Mouse (Mus musculus): ENCODE measurements at regions not wholly inside any gene's neighbourhood (a gene's known extent, or its start where the extent isn't known, plus 50 kb on each side); places are given as distances from the start of the nearest gene placed in this dataset.

DNA sequence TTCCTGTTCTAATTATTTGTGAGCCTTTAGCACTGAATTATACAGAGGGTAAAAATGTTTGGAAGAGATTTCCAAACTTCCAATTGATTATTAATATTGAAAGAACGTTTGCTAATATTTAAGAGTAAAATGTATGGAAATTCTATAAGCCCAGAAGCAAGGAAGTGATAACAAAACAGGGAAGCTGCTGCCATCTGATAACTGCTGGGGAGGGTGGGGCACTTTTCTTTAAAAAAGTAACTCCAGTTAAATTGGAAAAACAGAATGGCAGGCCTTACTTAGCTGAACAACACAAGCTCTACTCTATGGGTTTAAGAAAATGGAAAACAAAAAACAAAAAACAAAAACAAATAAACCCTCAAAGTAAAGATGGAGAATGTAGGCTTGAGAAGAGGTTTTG is 1327.7 kb downstream of the Hace1 start:
- POLR2A ChIA-PET: interaction anchor here in 1 of 4 experiments (0.7 kb wide), 1 partner anchor 11 kb away, joined by 3 read pairs; no protein-coding TSS in a partner anchor
- CTCF ChIA-PET: no interaction called here

DNA sequence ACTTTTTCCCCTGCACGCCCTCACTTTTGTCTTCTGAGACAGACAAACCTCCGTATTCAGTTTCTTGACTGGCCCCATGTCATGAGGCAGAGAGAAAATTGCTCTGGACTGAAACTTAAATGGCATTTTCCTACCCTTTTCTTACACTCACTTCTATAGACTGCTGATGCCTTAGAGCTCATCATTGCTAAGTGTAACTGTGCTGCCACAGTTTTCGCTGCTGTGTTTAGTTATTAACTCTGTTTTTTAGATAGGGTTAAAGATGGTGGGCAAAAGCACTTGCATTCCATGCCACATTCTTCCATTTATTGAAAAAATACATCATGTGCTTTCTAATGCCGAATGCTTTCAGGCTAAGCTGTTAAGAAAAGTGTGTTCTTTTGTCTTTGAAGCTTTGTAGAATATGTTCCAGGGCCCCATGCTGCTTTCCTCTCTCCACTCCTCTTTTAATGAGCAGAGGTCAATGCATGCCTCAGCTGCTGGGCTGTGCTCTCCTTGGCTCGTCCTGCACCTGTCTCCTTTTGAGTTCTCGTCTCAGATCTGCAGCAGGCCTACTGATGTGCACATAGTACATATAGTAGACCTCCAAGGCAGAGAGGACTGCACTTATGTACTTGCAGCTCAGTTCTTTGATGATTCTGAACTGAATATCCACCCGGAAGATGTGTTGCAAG is 1345.0 kb downstream of the Hace1 start:
- CTCF ChIA-PET: interaction anchor here in 1 of 4 experiments (0.7 kb wide), 1 partner anchor 225 kb away, joined by 4 read pairs; no protein-coding TSS in a partner anchor
- POLR2A ChIA-PET: interaction anchor here in 2 of 4 experiments (0.6 to 0.8 kb wide), 3 partner anchors 121 to 1139 kb away, joined by 3 to 8 read pairs (median 3); no protein-coding TSS in a partner anchor

DNA sequence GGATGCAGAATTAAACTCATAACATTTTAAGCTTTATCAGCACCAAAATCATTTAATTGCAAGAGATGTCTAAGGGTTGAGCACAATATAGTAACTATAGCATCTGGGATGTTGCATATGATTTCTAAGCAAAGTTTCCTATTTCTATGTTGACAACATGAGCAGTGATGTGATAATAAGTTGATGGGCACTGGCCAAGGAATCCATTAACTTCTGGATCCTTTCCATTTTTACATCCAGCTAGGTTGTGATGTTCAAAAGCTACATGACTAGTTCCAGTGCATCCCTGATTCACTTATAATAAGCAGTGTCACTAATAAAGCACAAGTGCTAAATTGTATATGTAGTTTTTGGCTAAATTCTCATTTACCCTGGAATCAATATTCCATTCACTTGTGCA is 1356.7 kb downstream of the Hace1 start:
- ChIA-PET CTCF (no interaction called here), POLR2A (interaction anchor here in 1 of 4 experiments (0.5 kb wide), 1 partner anchor 235 kb away, joined by 3 read pairs; no protein-coding TSS in a partner anchor)

DNA sequence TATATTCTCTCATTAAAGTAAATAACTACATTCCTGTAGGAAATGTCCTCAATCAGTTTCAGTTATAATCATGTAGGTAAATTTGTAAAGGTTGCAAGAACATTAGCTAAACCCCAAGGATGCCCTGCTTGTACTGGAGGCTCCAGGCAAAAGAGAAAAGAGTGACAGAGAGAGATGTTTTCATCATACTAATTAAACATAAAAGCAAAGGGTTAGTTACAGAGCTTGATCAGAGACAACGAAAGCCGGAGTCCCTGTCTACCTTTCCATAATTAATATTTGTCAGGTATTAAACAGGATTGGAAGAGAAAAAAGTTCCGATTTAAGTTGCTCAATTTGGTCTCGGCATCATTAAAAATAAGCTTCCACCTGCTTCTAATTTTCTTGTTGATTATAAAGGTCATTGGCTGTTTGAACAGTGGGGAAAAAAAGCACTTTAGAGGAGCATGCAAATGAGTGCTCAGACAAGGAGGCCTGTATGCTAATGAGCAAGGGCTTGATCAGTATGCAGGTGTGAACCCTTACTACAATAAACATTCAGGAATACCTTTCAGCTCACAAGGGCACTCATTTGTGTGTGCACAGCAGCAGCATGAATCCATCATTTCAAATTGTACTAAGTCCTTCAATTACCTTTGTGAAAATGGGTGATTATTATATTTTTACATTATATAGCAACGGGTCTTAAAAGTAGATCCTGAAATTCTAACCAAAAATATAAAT is 1358.8 kb downstream of the Hace1 start:
- POLR2A ChIA-PET: no interaction called here
- CTCF ChIA-PET: no interaction called here

DNA sequence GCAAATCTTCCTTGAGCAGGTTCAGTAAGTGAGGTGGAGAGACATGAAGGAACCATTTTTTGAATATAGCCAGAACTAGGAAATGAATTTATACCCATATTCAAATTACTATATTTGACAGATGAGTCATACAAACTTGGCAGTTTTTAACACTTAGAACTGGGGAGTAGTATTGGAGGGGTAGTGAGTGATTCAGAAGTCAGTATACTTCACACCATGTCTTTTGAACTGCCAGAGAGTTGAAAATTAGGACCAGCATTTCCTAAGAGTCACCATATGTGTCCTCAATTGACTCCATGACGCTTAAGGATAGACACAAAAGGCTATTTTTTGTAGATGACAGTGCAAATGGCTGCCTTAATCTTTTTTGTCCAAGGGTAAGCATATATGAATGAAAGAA is 1361.7 kb downstream of the Hace1 start:
- POLR2A ChIA-PET: no interaction called here
- CTCF ChIA-PET: no interaction called here

DNA sequence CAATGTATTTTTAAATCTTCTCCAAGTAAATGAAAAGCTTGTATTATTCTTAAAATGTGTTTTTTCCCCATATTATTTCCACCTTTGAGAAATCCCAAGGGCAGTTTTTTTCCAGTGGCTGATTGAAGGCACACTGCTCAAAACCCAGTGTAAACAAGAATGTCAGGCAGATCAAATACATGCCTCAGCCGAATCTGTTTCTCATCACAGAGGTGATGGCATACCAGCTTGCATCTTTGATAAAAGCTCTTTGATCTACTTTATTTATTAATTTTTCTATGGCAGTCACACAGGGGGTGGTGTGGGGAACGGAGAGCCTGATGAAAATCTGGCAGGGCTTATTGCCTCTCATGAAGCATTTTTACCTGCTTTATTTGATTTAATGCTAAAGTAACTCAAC is 1362.2 kb downstream of the Hace1 start:
- ChIA-PET CTCF (no interaction called here), POLR2A (no interaction called here)

DNA sequence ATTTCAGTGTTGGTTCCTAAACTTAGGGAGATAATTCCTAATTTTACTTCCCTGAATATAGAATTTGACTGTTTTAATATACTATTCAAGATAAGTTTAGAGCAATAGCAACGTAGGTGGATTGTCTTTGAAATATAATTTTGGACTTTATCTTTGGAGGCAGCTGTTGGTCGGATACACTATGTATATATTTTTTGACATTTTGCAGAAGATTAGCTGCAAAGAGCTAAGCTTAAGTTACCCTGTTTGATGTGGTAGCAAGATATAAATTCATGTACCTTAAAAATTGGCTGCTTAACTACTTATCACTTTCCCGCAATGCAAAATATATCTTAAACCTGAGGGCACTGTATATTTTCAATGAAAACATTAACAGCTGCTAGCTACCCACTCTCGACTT is 1375.3 kb downstream of the Hace1 start:
- POLR2A ChIA-PET: no interaction called here
- CTCF ChIA-PET: no interaction called here

DNA sequence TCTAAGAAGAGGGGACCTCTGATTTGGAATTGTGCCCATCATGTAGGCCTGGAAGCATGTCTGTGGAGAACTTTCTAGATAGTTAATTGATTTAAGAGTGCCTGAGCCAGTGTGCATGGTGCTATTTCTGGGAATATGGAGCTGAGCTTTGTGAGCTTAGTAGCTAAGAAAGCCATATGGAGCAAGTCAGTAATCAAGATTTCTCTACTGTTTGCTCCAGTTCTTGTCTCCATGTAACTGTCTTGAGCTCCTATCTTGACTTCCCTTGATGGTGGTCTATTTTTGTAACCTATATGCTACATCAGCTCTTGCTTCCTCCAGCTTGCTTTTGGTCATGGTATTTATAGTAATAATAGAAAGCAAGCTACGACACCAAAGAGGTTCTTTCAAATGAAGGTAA is 1377.1 kb downstream of the Hace1 start:
- POLR2A ChIA-PET: no interaction called here
- CTCF ChIA-PET: no interaction called here

DNA sequence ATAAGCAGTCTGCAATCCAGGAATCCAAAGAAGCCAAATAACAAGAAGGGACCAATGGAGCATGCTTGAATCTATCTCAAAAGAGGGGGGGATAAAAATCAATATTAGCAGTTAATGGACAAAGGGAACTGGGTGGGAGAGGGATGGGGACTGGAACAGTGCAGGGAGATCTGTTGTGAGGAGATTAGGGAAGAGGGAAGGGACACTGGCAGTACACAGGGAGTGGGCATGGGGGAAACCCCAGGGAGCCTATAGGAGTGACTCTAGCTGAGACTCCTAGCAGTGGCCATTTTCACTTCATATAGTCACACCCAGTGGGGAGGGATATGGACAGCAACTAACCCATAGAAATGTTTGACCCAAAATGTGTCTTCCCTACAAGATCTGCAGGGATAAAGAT is 1402.8 kb downstream of the Hace1 start:
- CTCF ChIA-PET: interaction anchor here in 1 of 4 experiments (0.5 kb wide), 1 partner anchor 8 kb away, joined by 3 read pairs; no protein-coding TSS in a partner anchor
- POLR2A ChIA-PET: no interaction called here

DNA sequence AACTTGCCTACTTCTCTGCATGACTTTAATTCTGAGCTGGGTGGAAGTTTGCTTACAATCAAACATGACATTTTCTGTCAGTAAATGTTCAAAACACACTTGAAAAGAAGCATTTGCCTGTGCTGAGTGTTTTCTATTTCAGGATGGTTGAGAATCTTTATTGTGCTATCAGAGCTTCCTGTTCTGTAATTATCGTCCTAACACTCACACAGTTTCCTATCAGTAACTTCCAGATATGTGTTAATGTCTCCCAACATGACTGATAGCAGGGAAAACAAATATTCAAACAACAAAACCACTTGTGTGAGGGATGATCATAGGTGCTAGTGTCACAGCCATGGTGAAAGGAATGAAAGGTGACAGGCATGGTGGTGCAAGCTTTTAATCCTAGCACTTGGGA is 1422.1 kb downstream of the Hace1 start:
- POLR2A ChIA-PET: no interaction called here
- CTCF ChIA-PET: no interaction called here

DNA sequence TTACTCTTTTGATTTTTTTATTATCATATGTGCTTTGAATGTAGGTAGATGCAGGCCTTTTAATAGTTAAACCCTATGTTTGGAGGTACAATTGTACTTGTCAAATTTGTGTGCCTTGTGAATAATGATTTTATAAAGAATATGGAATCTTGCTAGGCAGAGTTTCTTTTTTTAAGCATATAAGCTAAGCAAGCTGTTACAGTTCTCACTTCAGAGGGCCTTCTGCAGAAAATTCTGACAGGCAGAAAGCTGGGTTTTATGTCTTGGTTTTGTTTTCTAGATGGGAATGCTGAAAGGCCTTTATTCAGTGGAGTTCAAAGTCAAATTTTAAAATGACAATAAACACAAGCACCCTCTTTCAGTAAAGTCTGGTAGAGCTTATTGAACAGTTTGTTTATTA is 1451.1 kb downstream of the Hace1 start:
- POLR2A ChIA-PET: no interaction called here

DNA sequence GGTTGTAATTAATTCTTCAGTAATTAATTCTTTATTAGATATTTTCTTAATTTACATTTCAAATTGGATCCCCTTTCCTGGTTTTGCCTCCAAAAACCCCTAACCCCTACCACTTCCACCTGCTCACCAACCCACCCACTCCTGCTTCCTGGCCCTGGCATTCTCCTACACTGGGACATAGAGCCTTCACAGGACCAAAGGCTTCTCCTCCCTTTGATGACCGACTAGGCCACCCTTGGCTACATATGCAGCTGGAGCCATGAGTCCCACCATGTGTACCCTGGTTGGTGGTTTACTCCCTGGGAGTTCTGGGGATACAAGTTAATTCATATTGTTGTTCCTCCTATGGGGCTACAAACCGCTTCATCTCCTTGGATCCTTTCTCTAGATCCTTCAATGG is 1477.0 kb downstream of the Hace1 start:
- POLR2A ChIA-PET: no interaction called here
- CTCF ChIA-PET: interaction anchor here in 1 of 4 experiments (0.6 kb wide), 1 partner anchor 1007 kb away, joined by 3 read pairs; no protein-coding TSS in a partner anchor

More for the DNA sequence above, 1451.1 kb downstream of the Hace1 start:
- CTCF ChIA-PET: no interaction called here

DNA sequence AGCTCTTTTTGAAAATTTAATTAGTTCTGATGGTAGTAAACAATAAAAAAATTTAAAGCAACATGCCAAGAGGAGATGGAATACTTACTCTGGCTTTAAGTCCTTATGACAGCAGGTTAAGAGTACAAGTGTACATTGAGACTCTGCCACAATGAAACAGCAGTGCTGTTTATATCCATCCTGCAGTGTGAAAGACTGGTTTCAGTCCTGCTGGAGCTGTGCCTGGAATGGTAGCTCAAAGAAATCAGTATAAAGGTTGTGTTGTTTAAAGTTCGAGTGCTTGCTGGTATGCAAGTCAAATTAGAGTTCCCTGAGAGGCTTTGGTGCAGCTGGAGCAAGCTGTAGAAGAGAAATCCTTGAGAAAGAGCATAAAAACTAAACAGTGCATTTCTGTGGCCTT is 1524.9 kb downstream of the Hace1 start:
- ChIA-PET CTCF (no interaction called here), POLR2A (no interaction called here)

Measured in embryonic stem cell, embryonic (primary cell).